In genomic region chr3:127729513-127730137, GRCm38 (mm10) we compare ENCODE assay signal across 24 mouse cellular contexts. TPM values are rescaled to one million over a fixed set of nuclear protein-coding genes. Genes with fewer than 3 reads are reported as not detected.
DNase-seq lines count a peak whose midpoint lies in the region; ATAC-seq lines count a peak whose summit lies in the region.
"Had no signal": no experiment of that assay in that cellular context is flagged by ENCODE, and none has a peak within 500 bp of the region (broad histone marks: within the 10 kb centered on the region; RNA-seq: fewer than 3 reads in every experiment).

No protein-coding gene starts in this region.

- no peaks in the 10 kb centered on the region for H3K9me3 ChIP-seq in midbrain, embryonic 13.5 days
- no peaks in the 10 kb centered on the region for H3K9me3 ChIP-seq in midbrain, embryonic 10.5 days (replicated peaks)
- no peaks in the 10 kb centered on the region for H3K9me3 ChIP-seq in forebrain, embryonic 13.5 days (replicated peaks)
- H3K9me3 ChIP-seq in hindbrain, embryonic 13.5 days = no peaks in the 10 kb centered on the region
- H3K9me3 ChIP-seq in neural tube, embryonic 13.5 days = no peaks in the 10 kb centered on the region
- H3K9me3 ChIP-seq: embryonic facial prominence, embryonic 15.5 days had no signal

- H3K4me3 ChIP-seq in midbrain, embryonic 13.5 days (replicated peaks) = no peak overlapping the region
- no peak overlapping the region for H3K4me3 ChIP-seq in midbrain, embryonic 10.5 days
- H3K4me3 ChIP-seq in forebrain, embryonic 13.5 days = no peak overlapping the region
- peak overlapping the region; percentile 9; the same call in 1 of the 2 replicates for H3K4me3 ChIP-seq in hindbrain, embryonic 13.5 days
- no peak overlapping the region for H3K4me3 ChIP-seq in neural tube, embryonic 13.5 days
- H3K4me3 ChIP-seq: embryonic facial prominence, embryonic 15.5 days had no signal

- H3K4me2 ChIP-seq in midbrain, embryonic 13.5 days (replicated peaks) = peak overlapping the region; percentile 27; the same call in 1 of the 2 replicates
- no peak overlapping the region for H3K4me2 ChIP-seq in forebrain, embryonic 13.5 days
- peak overlapping the region; percentile 34 for H3K4me2 ChIP-seq in hindbrain, embryonic 13.5 days
- H3K4me2 ChIP-seq in neural tube, embryonic 13.5 days = peak overlapping the region; percentile 36
- H3K4me2 ChIP-seq: embryonic facial prominence, embryonic 15.5 days; heart, embryonic 11.5 days had no signal

- no peak for DNase-seq in midbrain, embryonic 10.5 days (ENCODE audit: low spot score)
- no peak for DNase-seq in heart, adult 18-20 months
- no peak for DNase-seq in adrenal gland, adult 2 months
- DNase-seq in right cerebral cortex, postnatal 4 days = no peak
- DNase-seq: adrenal gland, postnatal 10 days; cerebellum, postnatal 25 days; embryo, embryonic 11 days; gastrocnemius, postnatal 36 days; heart, postnatal 10 days; kidney, adult 2 months; kidney, postnatal 10 days; layer of hippocampus, postnatal 36 days; left cerebral cortex, postnatal 4 days; liver; right cerebral cortex, adult 18-20 months; thymus, postnatal 4 days had no signal

- H3K27ac ChIP-seq in midbrain, embryonic 13.5 days = 0 out of 2 replicates have a peak overlapping the region, but pooled peaks have one; percentile 10
- H3K27ac ChIP-seq in midbrain, embryonic 10.5 days (replicated peaks) = no peak overlapping the region
- no peak overlapping the region for H3K27ac ChIP-seq in forebrain, embryonic 13.5 days
- H3K27ac ChIP-seq in hindbrain, embryonic 13.5 days = peak overlapping the region; percentile 31
- H3K27ac ChIP-seq in neural tube, embryonic 13.5 days (replicated peaks) = 0 out of 2 replicates have a peak overlapping the region, but pooled peaks have one; percentile 10
- H3K27ac ChIP-seq: embryonic facial prominence, embryonic 15.5 days had no signal

- H3K9ac ChIP-seq in midbrain, embryonic 13.5 days (replicated peaks) = no peak overlapping the region
- H3K9ac ChIP-seq in forebrain, embryonic 13.5 days = no peak overlapping the region
- H3K9ac ChIP-seq in hindbrain, embryonic 13.5 days = no peak overlapping the region
- no peak overlapping the region; the same call in 1 of the 2 replicates for H3K9ac ChIP-seq in neural tube, embryonic 13.5 days
- H3K9ac ChIP-seq: embryonic facial prominence, embryonic 15.5 days had no signal

- H3K36me3 ChIP-seq in midbrain, embryonic 13.5 days = no peaks in the 10 kb centered on the region
- no peaks in the 10 kb centered on the region for H3K36me3 ChIP-seq in midbrain, embryonic 10.5 days
- H3K36me3 ChIP-seq in forebrain, embryonic 13.5 days (ENCODE audit: poor library complexity, severe bottlenecking) = no peaks in the 10 kb centered on the region
- no peaks in the 10 kb centered on the region for H3K36me3 ChIP-seq in hindbrain, embryonic 13.5 days
- no peaks in the 10 kb centered on the region for H3K36me3 ChIP-seq in neural tube, embryonic 13.5 days
- H3K36me3 ChIP-seq: embryonic facial prominence, embryonic 15.5 days had no signal

- H3K4me1 ChIP-seq in midbrain, embryonic 13.5 days (replicated peaks) = peaks cover 8% of the 10 kb centered on the region
- peaks cover 19% of the 10 kb centered on the region for H3K4me1 ChIP-seq in midbrain, embryonic 10.5 days
- H3K4me1 ChIP-seq in forebrain, embryonic 13.5 days = peaks cover 17% of the 10 kb centered on the region
- H3K4me1 ChIP-seq in hindbrain, embryonic 13.5 days (replicated peaks) = peaks cover 13% of the 10 kb centered on the region
- H3K4me1 ChIP-seq in neural tube, embryonic 13.5 days (replicated peaks) = peaks cover 13% of the 10 kb centered on the region
- H3K4me1 ChIP-seq: embryonic facial prominence, embryonic 15.5 days had no signal

- peaks cover 62% of the 10 kb centered on the region for H3K27me3 ChIP-seq in midbrain, embryonic 13.5 days
- peaks cover 83% of the 10 kb centered on the region for H3K27me3 ChIP-seq in midbrain, embryonic 10.5 days (ENCODE audit: low read depth, poor library complexity, severe bottlenecking)
- H3K27me3 ChIP-seq in forebrain, embryonic 13.5 days = peaks cover 44% of the 10 kb centered on the region
- peaks cover 47% of the 10 kb centered on the region for H3K27me3 ChIP-seq in hindbrain, embryonic 13.5 days
- peaks cover 76% of the 10 kb centered on the region for H3K27me3 ChIP-seq in neural tube, embryonic 13.5 days
- H3K27me3 ChIP-seq: embryonic facial prominence, embryonic 15.5 days had no signal

- WGBS in midbrain, embryonic 13.5 days = 65% methylated on average over 14 of the region's 14 CpGs
- 85% methylated on average over 14 of the region's 14 CpGs for WGBS in midbrain, embryonic 10.5 days
- WGBS in forebrain, embryonic 13.5 days = 62% methylated on average over 14 of the region's 14 CpGs
- WGBS in hindbrain, embryonic 13.5 days = 31% methylated on average over 14 of the region's 14 CpGs
- 31% methylated on average over 14 of the region's 14 CpGs for WGBS in neural tube, embryonic 13.5 days

- peak; percentile 73; the same call in 1 of the 2 replicates for ATAC-seq in midbrain, embryonic 13.5 days
- ATAC-seq in forebrain, embryonic 13.5 days = peak; percentile 54
- peak; percentile 68 for ATAC-seq in hindbrain, embryonic 13.5 days (ENCODE audit: low FRiP score)
- peak; percentile 79 for ATAC-seq in neural tube, embryonic 13.5 days (ENCODE audit: low read depth)
- ATAC-seq: inflammation-experienced regulatory T-cells, adult 6 months; lung, postnatal 0 days had no signal

RNA-seq across cellular contexts. Expression of gene Alpk1, which starts 50.7 kb away (rescaled TPM):
- 0.76 and 1.0 TPM in 2 replicates for polyA plus RNA-seq in midbrain, embryonic 13.5 days (2015; fragmentation: Nextera tagmentation; extraction: Ambion mirVana)
- polyA plus RNA-seq in midbrain, embryonic 10.5 days (2016; fragmentation: Nextera tagmentation; extraction: Ambion mirVana) = 0.95 and 0.98 TPM in 2 replicates
- 1.1 and 1.4 TPM in 2 replicates for polyA plus RNA-seq in forebrain, embryonic 13.5 days (2015; fragmentation: Nextera tagmentation; extraction: Ambion mirVana)
- 0.79 and 1.3 TPM in 2 replicates for polyA plus RNA-seq in hindbrain, embryonic 13.5 days (2015; fragmentation: Nextera tagmentation; extraction: Ambion mirVana)
- 0.61 and 0.80 TPM in 2 replicates for polyA plus RNA-seq in neural tube, embryonic 13.5 days (2015; fragmentation: Nextera tagmentation; extraction: Ambion mirVana)
- 1 to 10 TPM; 2.1 to 2.8 TPM for total RNA-seq in heart, adult 18-20 months (2021)
- total RNA-seq in adrenal gland, adult 2 months (2021) = 1 to 10 TPM; 6.8 to 9.2 TPM
- 0.75 and 1.2 TPM in 2 replicates for polyA plus RNA-seq in adrenal gland, adult 2 months (2012; rRNA removed)

RNA-seq across cellular contexts. Expression of gene Tifa, which starts 60.0 kb away (rescaled TPM):
- polyA plus RNA-seq in midbrain, embryonic 13.5 days (2015; fragmentation: Nextera tagmentation; extraction: Ambion mirVana) = 3.2 and 3.7 TPM in 2 replicates
- 2.1 and 3.0 TPM in 2 replicates for polyA plus RNA-seq in midbrain, embryonic 10.5 days (2016; fragmentation: Nextera tagmentation; extraction: Ambion mirVana)
- polyA plus RNA-seq in forebrain, embryonic 13.5 days (2015; fragmentation: Nextera tagmentation; extraction: Ambion mirVana) = 4.9 and 5.0 TPM in 2 replicates
- 3.5 and 4.7 TPM in 2 replicates for polyA plus RNA-seq in hindbrain, embryonic 13.5 days (2015; fragmentation: Nextera tagmentation; extraction: Ambion mirVana)
- 2.9 and 4.6 TPM in 2 replicates for polyA plus RNA-seq in neural tube, embryonic 13.5 days (2015; fragmentation: Nextera tagmentation; extraction: Ambion mirVana)
- 1 to 10 TPM; 1.9 to 2.9 TPM for total RNA-seq in heart, adult 18-20 months (2021)
- 1 to 10 TPM; 3.4 to 6.5 TPM for total RNA-seq in adrenal gland, adult 2 months (2021)
- polyA plus RNA-seq in adrenal gland, adult 2 months (2012; rRNA removed) = 16.4 and 23.6 TPM in 2 replicates

Comparison
In these comparisons a context has a peak if more than half of its experiments do, and no peak if none do; other contexts are left out.
1. H3K27ac ChIP-seq: peak in midbrain, embryonic 13.5 days (single experiment), hindbrain, embryonic 13.5 days (single experiment) and neural tube, embryonic 13.5 days (single experiment); none in midbrain, embryonic 10.5 days (single experiment) and forebrain, embryonic 13.5 days (single experiment).
2. Peak in every context shown above with its lines, with median percentiles within 50 percentile points of each other: ATAC-seq.